ENCODE assay signal across 9 mouse cellular contexts in the genomic region with DNA sequence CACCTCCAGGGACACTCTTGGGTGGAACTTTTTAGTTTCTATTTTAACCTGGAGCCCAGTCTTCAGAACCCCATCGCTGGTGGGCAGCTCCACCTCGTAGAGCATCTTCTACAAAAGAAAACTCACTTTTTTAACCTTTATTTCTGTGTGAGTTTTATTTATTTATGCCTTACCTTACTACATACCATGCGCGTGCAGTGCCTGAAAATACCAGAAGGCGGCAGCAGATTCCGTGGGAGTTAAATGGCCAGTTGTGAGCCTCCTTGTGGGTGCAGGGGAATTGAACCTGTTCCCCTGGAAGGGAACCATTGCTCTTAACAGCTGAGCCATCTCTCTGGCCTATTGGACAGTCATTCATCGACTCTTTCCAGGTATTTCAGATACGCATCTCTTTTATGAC. TPM values are rescaled to one million over a fixed set of nuclear protein-coding genes. Genes with fewer than 3 reads are reported as not detected.
DNase-seq lines count a peak whose midpoint lies in the region; ATAC-seq and TF ChIP-seq lines count a peak whose summit lies in the region.
"Had no signal": no experiment of that assay in that cellular context is flagged by ENCODE, and none has a peak within 500 bp of the region (broad histone marks: within the 10 kb centered on the region; RNA-seq: fewer than 3 reads in every experiment).

No protein-coding gene starts in this region.

- peak; percentile 79 to 95 for TF ChIP-seq CTCF in CH12.LX (conservative IDR thresholded peaks at IDR 0.05 in 1 of 2, IDR thresholded peaks at IDR 0.05 in 1 of 2; ENCODE audit: low read depth in 2 of 2, low read length in 2 of 2)
- TF ChIP-seq CTCF in spleen, adult 2 months (IDR thresholded peaks at IDR 0.05; ENCODE audit: extremely low read depth, insufficient read depth, insufficient read length, insufficient replicate concordance), result peak; percentile 55; the same call in 1 of the 2 replicates

- H3K27me3 ChIP-seq in forebrain, embryonic 11.5 days (ENCODE audit: control insufficient read depth, insufficient read depth, low read length), result no peaks in the 10 kb centered on the region
- no peaks in the 10 kb centered on the region for H3K27me3 ChIP-seq in forebrain, embryonic 15.5 days
- H3K27me3 ChIP-seq in CH12.LX (replicated peaks), result no peaks in the 10 kb centered on the region
- no peaks in the 10 kb centered on the region for H3K27me3 ChIP-seq in spleen, adult 2 months (ENCODE audit: control insufficient read depth, insufficient read depth, low read length)
- H3K27me3 ChIP-seq: limb, embryonic 13.5 days had no signal

- no peaks in the 10 kb centered on the region for H3K36me3 ChIP-seq in forebrain, embryonic 11.5 days (ENCODE audit: control insufficient read depth, insufficient read depth, low read length)
- H3K36me3 ChIP-seq in forebrain, embryonic 15.5 days, result no peaks in the 10 kb centered on the region
- no peaks in the 10 kb centered on the region for H3K36me3 ChIP-seq in CH12.LX (replicated peaks in 1 of 2; ENCODE audit: control insufficient read depth in 1 of 2, insufficient read depth in 1 of 2, low read length in 1 of 2)
- no peaks in the 10 kb centered on the region for H3K36me3 ChIP-seq in spleen, adult 2 months (ENCODE audit: control insufficient read depth, insufficient read depth, low read length)
- H3K36me3 ChIP-seq: limb, embryonic 13.5 days had no signal

- H3K79me2 ChIP-seq in CH12.LX (replicated peaks; ENCODE audit: control insufficient read depth, extremely low read depth, insufficient read depth, poor library complexity, severe bottlenecking), result no peaks in the 10 kb centered on the region

- no peak overlapping the region for H3K4me2 ChIP-seq in forebrain, embryonic 11.5 days (ENCODE audit: low read depth, low read length, severe bottlenecking)
- H3K4me2 ChIP-seq in forebrain, embryonic 15.5 days (replicated peaks), result no peak overlapping the region
- H3K4me2 ChIP-seq in CH12.LX (ENCODE audit: insufficient read depth, low read depth, poor library complexity, severe bottlenecking), result peak overlapping the region; percentile 21; the same call in 1 of the 2 replicates
- H3K4me2 ChIP-seq: limb, embryonic 13.5 days had no signal

- no peaks in the 10 kb centered on the region for H3K9me3 ChIP-seq in forebrain, embryonic 11.5 days (ENCODE audit: control insufficient read depth, low read length)
- H3K9me3 ChIP-seq in forebrain, embryonic 15.5 days, result no peaks in the 10 kb centered on the region
- no peaks in the 10 kb centered on the region for H3K9me3 ChIP-seq in CH12.LX (replicated peaks; ENCODE audit: low read length)
- H3K9me3 ChIP-seq: limb, embryonic 13.5 days had no signal

- WGBS in forebrain, embryonic 11.5 days, result 40% methylated on average over 8 of the region's 8 CpGs
- 40% methylated on average over 8 of the region's 8 CpGs for WGBS in forebrain, embryonic 15.5 days
- 46% methylated on average over 8 of the region's 8 CpGs for WGBS in spleen, adult 2 months

- TF ChIP-seq EP300 in CH12.LX (IDR thresholded peaks at IDR 0.05; ENCODE audit: low read length), result no peak

- no peak for ATAC-seq in forebrain, embryonic 11.5 days (replicated peaks; ENCODE audit: low FRiP score)
- ATAC-seq in forebrain, embryonic 15.5 days (replicated peaks), result no peak

- in situ Hi-C loops in CH12.LX (cut with MboI; ENCODE audit: low pct_ligation_motif_present, low pct_unique_long_range_greater_than_20kb, low sequenced_read_pairs), result no loop called here

- dilution Hi-C loops in CH12.LX (cut with MboI; ENCODE audit: extremely low pct_ligation_motif_present, extremely low pct_unique_long_range_greater_than_20kb, low sequenced_read_pairs), result no loop called here

- H3K4me1 ChIP-seq in forebrain, embryonic 11.5 days (replicated peaks; ENCODE audit: control insufficient read depth, insufficient read depth, low read length), result no peaks in the 10 kb centered on the region
- no peaks in the 10 kb centered on the region for H3K4me1 ChIP-seq in forebrain, embryonic 15.5 days
- H3K4me1 ChIP-seq in CH12.LX (ENCODE audit: control insufficient read depth in 1 of 2, insufficient read depth in 2 of 2), result peaks cover 0 to 12% of the 10 kb centered on the region in 2 experiments; a peak in 2 of 4 replicates
- H3K4me1 ChIP-seq in spleen, adult 2 months (ENCODE audit: control insufficient read depth, insufficient read depth, insufficient read length), result no peaks in the 10 kb centered on the region
- H3K4me1 ChIP-seq: limb, embryonic 13.5 days had no signal

- no peak overlapping the region for H3K27ac ChIP-seq in forebrain, embryonic 11.5 days (ENCODE audit: low read depth, low read length)
- no peak overlapping the region for H3K27ac ChIP-seq in forebrain, embryonic 15.5 days (replicated peaks)
- no peak overlapping the region for H3K27ac ChIP-seq in CH12.LX (ENCODE audit: insufficient read depth, low read depth)
- H3K27ac ChIP-seq in spleen, adult 2 months (ENCODE audit: insufficient read depth, low read length), result no peak overlapping the region
- H3K27ac ChIP-seq: limb, embryonic 13.5 days had no signal

- DNase-seq in forebrain, embryonic 11.5 days (ENCODE audit: low spot score), result peak; percentile 71
- DNase-seq in CH12.LX (ENCODE audit: extremely low read depth), result peak; percentile 77
- peak; percentile 67 for DNase-seq in brain, adult 2 months (ENCODE audit: low read depth, low spot score)
- DNase-seq in fibroblast of lung, adult 2 months (ENCODE audit: low read depth), result peak; percentile 22
- peak; percentile 9 to 51 for DNase-seq in layer of hippocampus, adult 18-20 months (ENCODE audit: low spot score in 2 of 2)
- peak; percentile 52 to 79 for DNase-seq in lung, postnatal 4 days
- peak; percentile 18 to 72 for DNase-seq in spleen, adult 2 months (ENCODE audit: low read depth in 1 of 2, low spot score in 2 of 2)

- TF ChIP-seq RAD21 in CH12.LX (IDR thresholded peaks at IDR 0.05; ENCODE audit: low read depth, low read length), result peak; percentile 86

- TF ChIP-seq POLR2A in CH12.LX (IDR thresholded peaks at IDR 0.05; ENCODE audit: low read depth, low read length), result no peak
- TF ChIP-seq POLR2A in spleen, adult 2 months (IDR thresholded peaks at IDR 0.05; ENCODE audit: low read depth, low read length), result no peak

- no peak overlapping the region for H3K9ac ChIP-seq in forebrain, embryonic 11.5 days (ENCODE audit: low read length)
- no peak overlapping the region for H3K9ac ChIP-seq in forebrain, embryonic 15.5 days (replicated peaks)
- no peak overlapping the region for H3K9ac ChIP-seq in CH12.LX (ENCODE audit: insufficient read depth, low read depth)
- H3K9ac ChIP-seq: limb, embryonic 13.5 days had no signal

- no peak overlapping the region for H3K4me3 ChIP-seq in forebrain, embryonic 11.5 days (ENCODE audit: low read depth, low read length)
- H3K4me3 ChIP-seq in forebrain, embryonic 15.5 days, result no peak overlapping the region
- no peak overlapping the region for H3K4me3 ChIP-seq in CH12.LX (replicated peaks in 1 of 3; ENCODE audit: low read depth in 2 of 3, low read length in 2 of 3, poor library complexity in 1 of 3)
- no peak overlapping the region for H3K4me3 ChIP-seq in spleen, adult 2 months (ENCODE audit: extremely low read depth, insufficient read depth, insufficient read length)
- H3K4me3 ChIP-seq: limb, embryonic 13.5 days had no signal

TF ChIP-seq in CH12.LX, 34 proteins besides CTCF, POLR2A, EP300 and RAD21:
- TF ChIP-seq MAFK (IDR thresholded peaks at IDR 0.05; ENCODE audit: insufficient replicate concordance, low read length), result no peak
- TF ChIP-seq UBTF (IDR thresholded peaks at IDR 0.05; ENCODE audit: low read depth, low read length), result no peak
- TF ChIP-seq MXI1 (IDR thresholded peaks at IDR 0.05; ENCODE audit: low read depth, low read length), result peak; percentile 43; the same call in 1 of the 2 replicates
- no peak for TF ChIP-seq SIN3A (IDR thresholded peaks at IDR 0.05; ENCODE audit: low read length)
- TF ChIP-seq IRF4 (IDR thresholded peaks at IDR 0.05; ENCODE audit: low read depth, low read length), result 0 out of 2 replicates have a peak, but pooled peaks have one; percentile 25
- no peak for TF ChIP-seq KAT2A (IDR thresholded peaks at IDR 0.05; ENCODE audit: insufficient replicate concordance, low read length)
- TF ChIP-seq ZC3H11A (IDR thresholded peaks at IDR 0.05; ENCODE audit: low read depth, low read length), result peak; percentile 56
- 0 out of 2 replicates have a peak, but pooled peaks have one; percentile 21 for TF ChIP-seq MAX (IDR thresholded peaks at IDR 0.05; ENCODE audit: low read length)
- no peak for TF ChIP-seq BHLHE40 (IDR thresholded peaks at IDR 0.05; ENCODE audit: low read depth, low read length)
- TF ChIP-seq E2F4 (IDR thresholded peaks at IDR 0.05; ENCODE audit: insufficient replicate concordance, low read depth, low read length), result no peak
- TF ChIP-seq SMC3 (IDR thresholded peaks at IDR 0.05; ENCODE audit: low read depth, low read length), result peak; percentile 92
- peak; percentile 18; the same call in 1 of the 2 replicates for TF ChIP-seq ZNF384 (IDR thresholded peaks at IDR 0.05; ENCODE audit: low read depth, low read length)
- no peak for TF ChIP-seq USF2 (conservative IDR thresholded peaks at IDR 0.05; ENCODE audit: low read depth, low read length)
- peak; percentile 44; the same call in 1 of the 2 replicates for TF ChIP-seq MEF2A (IDR thresholded peaks at IDR 0.05; ENCODE audit: borderline replicate concordance, low read depth, low read length)
- peak; percentile 59; the same call in 1 of the 2 replicates for TF ChIP-seq MYC (IDR thresholded peaks at IDR 0.05; ENCODE audit: low read depth, low read length)
- TF ChIP-seq MAZ (IDR thresholded peaks at IDR 0.05; ENCODE audit: low read depth, low read length), result peak; percentile 59; the same call in 1 of the 2 replicates
- TF ChIP-seq NRF1 (IDR thresholded peaks at IDR 0.05; ENCODE audit: low read depth, low read length), result 0 out of 2 replicates have a peak, but pooled peaks have one; percentile 14

RNA-seq across cellular contexts. Expression of a gene that starts 5.1 kb away (rescaled TPM):
- polyA plus RNA-seq in forebrain, embryonic 11.5 days (2014; fragmentation: Nextera tagmentation; extraction: Ambion mirVana), result not detected in 2 replicates
- 0.15 and 0.18 TPM in 2 replicates for polyA plus RNA-seq in forebrain, embryonic 15.5 days (2015; fragmentation: Nextera tagmentation; extraction: Ambion mirVana)
- total RNA-seq in CH12.LX (2012; rRNA removed) (0.08 TPM in 1 of 2 replicates, not detected in the other), CH12.LX (2014; rRNA removed) (0.08 and 0.18 TPM in 2 replicates)
- 0.10 and 0.19 TPM in 2 replicates for polyA plus RNA-seq in CH12.LX (2012; ENCODE audit: insufficient read length, low read depth)
- total RNA-seq in layer of hippocampus, adult 18-20 months (2021), result under 1 TPM; 0.40 to 0.41 TPM
- polyA plus RNA-seq in spleen, adult 2 months (2012; rRNA removed), result 0.04 and 0.07 TPM in 2 replicates
- polyA plus RNA-seq: limb, embryonic 13.5 days had no signal

RNA-seq across cellular contexts. Expression of a gene that starts 21.8 kb away (rescaled TPM):
- polyA plus RNA-seq in forebrain, embryonic 11.5 days (2014; fragmentation: Nextera tagmentation; extraction: Ambion mirVana), result 34.3 and 35.5 TPM in 2 replicates
- polyA plus RNA-seq in forebrain, embryonic 15.5 days (2015; fragmentation: Nextera tagmentation; extraction: Ambion mirVana), result 34.6 and 35.1 TPM in 2 replicates
- total RNA-seq in CH12.LX (2012; rRNA removed) (52.9 and 53.4 TPM in 2 replicates), CH12.LX (2014; rRNA removed) (68.0 and 77.0 TPM in 2 replicates)
- 86.9 and 113 TPM in 2 replicates for polyA plus RNA-seq in CH12.LX (2012; ENCODE audit: insufficient read length, low read depth)
- total RNA-seq in layer of hippocampus, adult 18-20 months (2021), result 10 to 100 TPM; 25.2 to 29.2 TPM
- 65.1 and 70.0 TPM in 2 replicates for polyA plus RNA-seq in spleen, adult 2 months (2012; rRNA removed)

Comparison
In these comparisons a context has a peak if more than half of its experiments do, and no peak if none do; other contexts are left out.
1. DNase-seq: peak in every context shown above with its lines; median percentile 77 in CH12.LX; 71 in forebrain, embryonic 11.5 days; 67 in brain, adult 2 months; 66 in lung, postnatal 4 days; 45 in spleen, adult 2 months; 30 in layer of hippocampus, adult 18-20 months; 22 in fibroblast of lung, adult 2 months.